Mouse (Mus musculus) lung, postnatal 0 days (tissue): Measurements from ENCODE around the gene 1700061G19Rik.

Source experiments
- CTCF ChIP-seq: IDR thresholded peaks from 2 replicates; pipeline ENCODE4 v1.5.1; 2016; ENCODE audit warnings: antibody characterized with exemption, mild to moderate bottlenecking
- EP300 ChIP-seq: IDR thresholded peaks from 2 replicates; pipeline ENCODE4 v1.6.1; 2016; ENCODE audit warnings: antibody characterized with exemption, mild to moderate bottlenecking, control low read depth

DNA sequence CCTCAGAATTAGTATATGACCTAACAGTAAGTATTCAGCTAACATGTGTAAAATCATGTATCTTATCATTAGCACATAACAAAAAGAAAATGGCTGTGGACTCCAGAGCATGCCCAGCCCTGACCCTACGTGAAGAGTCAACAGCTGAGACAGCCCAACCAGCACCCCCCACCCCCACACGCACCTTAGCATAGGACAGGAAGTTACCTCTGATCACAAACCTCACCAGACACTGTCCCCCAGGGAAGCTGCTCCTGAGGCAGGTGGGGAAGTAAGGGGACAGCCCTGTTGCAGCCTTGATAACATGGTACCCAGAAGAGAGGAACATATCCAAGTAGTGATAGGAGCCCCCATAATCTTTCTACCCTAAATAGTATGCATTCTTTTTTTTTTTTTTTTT is 50.7 kb downstream of the 1700061G19Rik start:
- TF ChIP-seq CTCF = no peak
- no peak for TF ChIP-seq EP300
